Mouse (Mus musculus) mesoderm, embryonic 11.5 days (tissue): Measurements from ENCODE around the gene 0610012G03Rik.

Experiments
- DNase-seq: peaks from one replicate; pipeline ENCODE4 v3.0.0-alpha.2; 2012; ENCODE audit warnings: low read depth, low spot score

Gene 0610012G03Rik

DNA sequence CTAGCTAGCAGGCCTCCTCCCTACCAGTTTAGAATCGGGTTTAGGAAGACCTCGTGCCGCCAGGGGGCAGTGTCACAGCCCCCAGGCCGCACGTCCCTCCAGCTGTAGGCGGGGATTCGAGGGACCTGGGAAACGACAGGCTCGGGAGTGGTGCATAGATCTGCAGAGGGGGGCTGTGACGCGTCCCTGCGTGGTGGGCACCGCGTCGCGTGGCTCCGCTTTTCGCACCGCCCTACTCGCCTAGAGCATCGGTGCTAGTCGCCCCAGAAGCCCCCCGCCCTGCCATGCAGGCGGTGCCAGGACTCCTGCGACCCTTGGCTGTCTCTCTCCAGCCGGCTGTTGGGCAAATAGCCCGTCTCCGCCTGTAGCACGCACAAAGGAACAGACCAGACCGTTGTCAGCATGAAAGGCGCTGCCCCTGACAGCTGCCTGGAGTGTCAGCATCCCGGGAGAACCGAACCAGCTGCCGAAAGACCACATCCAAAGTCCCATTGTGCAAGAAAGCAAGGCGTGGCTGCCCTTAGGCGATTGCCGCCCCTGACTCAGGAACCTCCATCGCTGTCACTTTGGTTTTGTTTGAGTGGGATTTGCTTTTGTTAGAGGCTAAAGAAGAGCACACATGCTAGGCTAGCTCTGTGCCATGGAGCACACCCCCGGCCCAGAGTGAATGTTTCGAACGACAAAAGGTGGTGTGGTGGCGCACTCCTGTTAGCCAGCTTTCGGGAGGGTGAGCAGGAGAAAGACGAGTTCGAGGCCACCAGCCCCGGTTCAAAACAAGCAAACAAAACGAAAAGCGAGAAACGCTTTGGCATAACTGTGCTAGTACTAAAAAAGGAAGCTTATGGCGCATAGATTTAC, 15.2 kb downstream of the 0610012G03Rik start:
- peak; percentile 96 for DNase-seq

DNA sequence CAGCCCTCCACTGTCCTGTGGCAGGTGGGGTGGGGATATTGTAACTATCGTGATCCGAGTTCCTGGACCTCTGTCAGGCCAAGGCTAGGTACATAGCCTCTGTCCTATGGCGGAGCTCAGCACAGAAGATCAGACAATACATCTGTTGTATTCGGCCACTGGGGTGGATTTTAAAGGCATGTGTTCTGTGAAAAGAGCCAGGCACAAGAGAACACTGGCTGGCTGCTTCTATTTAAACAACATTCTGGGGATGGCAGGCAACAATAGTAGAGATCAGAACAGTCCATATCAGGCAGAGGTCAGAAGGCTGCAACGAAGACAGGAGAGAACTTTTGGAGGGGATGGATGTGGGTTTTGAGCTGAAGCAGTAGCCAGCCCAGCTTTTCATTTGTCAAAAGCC, 16.0 kb downstream of the 0610012G03Rik start:
- peak; percentile 26 for DNase-seq

DNA sequence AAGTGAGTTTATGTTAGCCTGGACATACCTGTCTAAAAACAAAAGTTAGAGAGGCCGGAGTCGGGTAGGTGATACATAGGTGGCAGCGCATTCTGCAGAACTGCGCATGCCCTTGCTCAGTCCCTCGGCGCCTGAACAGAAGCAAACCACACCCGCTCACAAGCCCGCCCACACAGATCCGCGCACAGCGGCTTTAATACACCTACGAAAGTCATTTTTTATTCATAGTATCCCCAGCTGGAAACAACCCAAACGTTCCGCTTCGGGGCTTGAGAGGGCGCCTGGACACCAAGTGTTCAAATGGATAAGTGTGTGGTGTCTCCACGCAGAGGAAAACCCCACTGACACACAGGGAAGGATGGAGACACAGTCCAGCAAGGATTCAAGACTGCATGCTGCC, 17.0 kb downstream of the 0610012G03Rik start:
- no peak for DNase-seq

DNA sequence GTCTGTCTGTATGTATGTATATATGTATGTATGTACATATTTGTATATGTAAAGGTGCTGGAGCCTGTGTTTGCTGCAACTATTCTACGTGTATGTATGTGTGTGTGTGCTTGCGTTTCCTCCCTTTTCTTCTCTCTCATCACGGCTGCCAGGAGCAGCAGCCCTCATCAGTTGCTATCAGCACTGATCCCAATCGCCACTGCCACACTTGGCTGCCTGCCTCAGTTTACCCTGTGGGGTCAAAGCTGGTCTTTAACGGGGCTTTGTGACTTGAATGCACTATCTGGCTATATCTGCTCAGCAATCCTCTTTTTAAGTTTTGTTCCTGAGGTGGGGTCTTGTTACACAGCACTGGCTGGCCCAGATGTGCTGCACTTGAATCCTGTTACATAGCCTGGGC, 20.9 kb downstream of the 0610012G03Rik start:
- no peak for DNase-seq

DNA sequence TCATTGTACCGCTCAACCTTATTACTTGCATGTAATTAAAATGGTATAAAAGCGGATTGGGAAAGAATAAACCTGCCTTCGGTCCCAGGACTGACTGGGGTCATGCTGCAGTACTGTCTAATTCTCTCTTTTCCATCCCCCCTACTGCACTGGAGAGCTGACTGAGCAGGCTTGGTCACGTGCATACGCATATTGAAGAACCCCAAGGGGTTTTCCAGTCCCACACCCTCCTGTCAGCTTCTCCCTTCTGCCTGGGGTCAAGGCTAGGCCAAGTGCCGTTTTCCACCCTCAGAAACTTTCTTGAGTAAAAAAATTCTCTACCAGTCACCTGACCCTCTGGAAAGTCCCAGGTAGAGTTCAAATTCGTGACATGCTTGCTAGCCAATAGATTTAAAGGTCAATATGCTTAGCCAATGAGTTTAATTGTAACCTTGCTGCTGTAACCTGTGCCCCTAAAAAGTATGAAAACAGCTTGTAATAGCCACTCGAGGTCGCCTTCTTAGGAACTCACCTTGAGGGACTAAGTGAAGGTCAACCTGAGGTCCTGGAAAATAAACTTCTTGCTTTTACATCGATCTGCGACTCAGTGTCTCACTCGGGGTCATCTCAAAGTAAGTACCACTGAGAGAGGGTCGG, 21.6 kb downstream of the 0610012G03Rik start:
- no peak for DNase-seq

DNA sequence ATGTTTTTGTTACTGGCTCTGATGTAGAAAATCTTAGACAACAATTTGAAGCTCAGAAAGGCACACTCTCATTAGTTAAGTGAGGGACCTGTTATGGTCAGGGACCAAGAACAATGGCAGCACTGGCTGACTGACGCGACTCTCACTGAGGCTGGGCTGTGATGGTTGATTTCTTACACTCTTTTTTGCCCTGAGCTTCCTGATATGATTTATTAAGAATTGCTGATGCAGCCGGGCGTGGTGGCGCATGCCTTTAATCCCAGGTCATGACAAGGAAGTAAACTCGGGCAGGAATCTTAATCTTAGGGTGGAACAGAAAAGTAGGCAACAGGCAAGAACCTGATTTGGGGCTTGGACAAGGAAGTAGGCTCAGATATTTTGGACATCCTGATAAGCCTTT, 22.2 kb downstream of the 0610012G03Rik start:
- no peak for DNase-seq

DNA sequence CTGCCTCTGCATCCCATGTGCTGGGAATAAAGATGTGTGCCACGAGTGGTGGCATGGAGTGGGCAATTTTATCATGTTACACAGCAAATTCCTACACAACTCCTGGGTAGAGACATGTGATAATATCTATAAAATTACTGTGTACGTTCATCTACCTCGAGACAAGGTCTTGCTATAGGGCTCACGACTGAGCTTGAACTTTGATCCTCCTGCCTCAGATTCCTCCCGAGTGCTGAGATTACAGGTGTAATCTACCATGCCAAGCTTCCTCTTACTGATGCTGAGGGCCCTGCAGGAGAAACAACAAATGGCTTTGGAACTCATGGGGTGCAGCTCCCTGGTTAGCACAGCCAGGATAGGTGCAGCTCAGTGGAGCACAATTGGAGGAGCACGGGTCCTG, 23.9 kb downstream of the 0610012G03Rik start:
- no peak for DNase-seq

DNA sequence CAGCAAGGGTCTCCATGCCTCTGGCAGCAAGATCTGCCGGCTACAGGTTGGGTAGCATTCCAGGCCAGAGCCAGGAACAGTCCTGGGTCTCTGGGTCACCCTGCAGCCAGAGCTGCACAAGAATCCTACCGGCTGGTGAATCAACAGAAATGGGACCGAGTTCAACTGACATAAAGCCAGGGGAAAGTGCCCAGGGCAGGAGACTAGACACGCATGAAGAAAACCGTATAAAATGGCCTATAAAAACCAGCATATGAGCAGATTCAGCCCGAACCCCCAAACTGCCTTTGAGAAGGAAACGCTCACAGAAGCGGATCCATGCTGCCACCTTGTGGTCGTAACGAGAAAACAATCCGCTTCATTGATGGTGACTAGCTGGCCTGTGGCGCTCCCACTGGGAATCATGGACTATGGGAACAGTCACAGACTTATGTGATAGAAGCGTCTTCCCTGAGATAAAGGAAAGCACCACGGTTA, 30.0 kb downstream of the 0610012G03Rik start:
- DNase-seq: peak; percentile 91

DNA sequence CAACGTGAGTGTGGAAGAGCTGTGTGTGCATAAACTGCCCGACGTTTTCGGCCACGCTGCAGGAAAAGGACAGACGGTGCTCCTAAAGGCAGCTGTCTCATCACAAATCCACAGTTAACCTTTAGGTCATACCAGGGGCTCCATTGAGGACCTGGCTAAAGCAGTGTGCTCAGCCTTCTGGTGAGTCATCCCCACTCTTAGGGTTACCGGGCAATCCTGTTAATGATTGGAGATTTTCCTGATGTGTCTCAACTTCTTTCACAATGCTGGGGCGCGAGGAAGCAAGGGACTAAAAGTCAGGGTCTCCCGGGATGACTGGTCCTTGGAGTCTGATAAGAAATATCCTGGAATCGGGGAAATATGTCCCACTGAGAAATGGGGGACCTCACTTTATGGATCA, 30.5 kb downstream of the 0610012G03Rik start:
- no peak for DNase-seq

DNA sequence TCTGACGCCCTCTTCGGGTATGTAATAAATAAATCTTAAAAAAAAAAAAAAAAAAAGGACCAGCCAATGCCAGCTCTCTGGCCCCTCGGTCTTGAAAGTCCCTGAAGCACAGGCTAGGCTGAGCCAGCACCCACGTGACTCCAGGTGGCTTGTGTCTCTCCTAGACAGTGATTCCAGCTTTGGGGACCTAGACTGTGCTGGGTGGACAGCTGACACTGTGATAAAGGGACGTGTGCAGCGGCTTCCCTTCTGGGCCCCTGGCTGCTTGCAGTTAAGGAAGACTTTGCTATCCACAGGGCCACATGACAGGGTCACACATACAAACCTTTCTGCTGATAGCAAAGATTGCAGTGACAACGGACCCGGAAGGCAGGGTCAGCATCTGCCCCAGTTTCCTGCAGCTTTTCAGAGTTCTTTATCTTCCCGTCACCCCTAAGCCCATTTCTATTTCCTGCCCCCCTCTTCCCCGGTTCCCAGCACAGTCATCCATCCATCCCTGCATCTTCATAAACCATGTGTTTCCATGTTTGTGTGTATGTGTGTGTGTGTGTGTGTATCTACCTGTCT, 37.9 kb downstream of the 0610012G03Rik start:
- no peak for DNase-seq

DNA sequence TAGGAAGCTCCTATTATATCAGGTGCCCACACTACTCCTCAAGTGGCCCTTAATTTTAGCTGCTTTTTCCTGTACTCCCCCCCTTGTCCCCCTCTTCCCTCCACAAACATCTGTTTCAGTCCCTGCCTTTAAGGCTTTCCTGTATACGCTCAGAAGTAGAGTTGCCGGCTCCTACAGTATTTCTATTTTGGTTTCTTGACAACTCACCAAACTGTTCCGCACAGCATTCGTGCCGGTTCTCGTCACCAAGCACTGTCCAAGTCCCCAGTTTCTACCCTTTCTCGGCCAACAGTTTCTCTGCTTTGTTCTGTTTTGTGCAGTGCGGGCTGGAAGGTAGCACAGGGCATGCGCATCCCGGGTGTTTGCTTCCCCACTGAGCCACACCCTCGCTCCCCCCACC, 39.3 kb downstream of the 0610012G03Rik start:
- no peak for DNase-seq

DNA sequence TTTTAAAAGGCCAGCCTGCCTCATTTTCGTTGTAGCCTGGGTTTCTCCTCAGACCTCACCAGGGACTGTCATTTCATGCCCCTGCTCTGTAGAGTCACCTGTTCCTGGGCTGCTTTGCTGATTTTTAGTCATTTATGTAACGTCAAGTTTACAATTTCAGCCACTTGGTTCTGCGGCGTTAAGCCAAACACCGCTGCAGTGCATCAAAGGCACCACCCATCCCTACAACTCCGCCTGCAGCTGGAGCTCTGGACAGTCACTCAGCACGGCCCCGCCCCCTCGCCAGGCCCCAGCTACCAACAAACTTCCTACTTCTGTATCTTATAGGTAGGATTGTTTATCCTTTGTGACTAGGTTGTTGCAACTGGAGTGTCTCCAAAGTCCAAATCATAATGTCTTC, 41.4 kb downstream of the 0610012G03Rik start:
- DNase-seq: no peak

DNA sequence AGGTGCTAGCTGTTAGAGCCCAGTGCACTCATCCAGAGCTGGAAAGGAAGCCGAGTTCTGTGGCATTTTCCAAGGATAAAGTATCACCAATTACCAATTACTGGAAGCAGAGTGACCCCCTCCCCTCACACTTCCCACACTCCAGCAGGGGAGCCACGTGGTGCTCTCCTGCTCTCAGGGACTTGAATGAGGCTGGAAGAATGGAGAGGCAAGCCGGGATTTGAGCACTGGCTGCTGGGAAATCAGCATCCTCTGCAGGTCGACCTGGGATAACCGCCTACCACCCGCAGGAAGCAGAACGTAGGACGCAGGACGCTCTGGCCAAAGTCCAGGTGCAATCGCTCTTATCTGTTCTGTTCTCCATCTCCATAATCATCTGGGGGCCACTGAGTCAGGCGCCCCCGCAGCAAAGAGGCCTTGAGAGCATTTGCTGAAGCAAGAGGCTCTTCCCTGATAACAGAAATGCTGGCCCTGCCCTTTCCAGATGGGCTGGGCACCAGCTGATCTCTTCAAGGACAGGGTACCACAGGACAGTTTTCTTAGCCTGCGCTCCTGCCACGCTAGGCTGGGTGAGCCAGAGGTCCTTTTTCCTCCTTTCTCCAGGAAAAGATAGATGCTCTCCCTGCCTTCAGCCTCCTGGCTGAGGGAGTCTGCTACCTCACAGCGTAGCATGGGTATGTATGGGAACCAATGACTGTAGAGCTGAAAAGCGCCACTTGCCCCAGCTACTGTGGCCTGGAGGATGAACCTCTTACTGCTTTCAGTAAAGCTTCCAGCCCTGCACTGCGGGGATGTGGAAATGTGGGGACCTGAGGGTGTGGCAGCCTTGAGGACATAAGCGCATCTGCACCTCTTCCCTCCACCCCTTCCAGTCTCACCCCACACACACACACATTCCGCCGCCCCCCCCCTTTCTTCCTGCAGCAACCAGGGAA, 42.1 kb downstream of the 0610012G03Rik start:
- DNase-seq: no peak

DNA sequence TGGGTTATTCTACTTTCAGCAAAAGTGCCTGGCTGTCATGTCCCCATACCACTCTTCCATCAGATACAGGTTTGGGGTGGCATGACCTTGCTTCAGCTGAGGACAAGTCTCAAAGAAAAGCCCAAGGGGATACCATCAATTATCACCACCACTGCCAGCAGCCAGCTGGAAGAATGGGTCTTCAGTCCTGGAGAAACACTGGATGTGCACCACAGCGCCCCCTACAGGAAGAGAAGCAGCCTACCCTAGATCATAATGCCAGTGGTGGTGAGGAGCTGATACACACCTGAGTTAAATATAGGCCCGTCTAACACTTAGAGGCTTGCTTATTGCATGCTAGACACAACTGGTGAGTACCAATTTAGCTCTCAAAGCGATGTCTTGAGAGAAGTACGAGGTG, 43.0 kb downstream of the 0610012G03Rik start:
- DNase-seq: no peak

DNA sequence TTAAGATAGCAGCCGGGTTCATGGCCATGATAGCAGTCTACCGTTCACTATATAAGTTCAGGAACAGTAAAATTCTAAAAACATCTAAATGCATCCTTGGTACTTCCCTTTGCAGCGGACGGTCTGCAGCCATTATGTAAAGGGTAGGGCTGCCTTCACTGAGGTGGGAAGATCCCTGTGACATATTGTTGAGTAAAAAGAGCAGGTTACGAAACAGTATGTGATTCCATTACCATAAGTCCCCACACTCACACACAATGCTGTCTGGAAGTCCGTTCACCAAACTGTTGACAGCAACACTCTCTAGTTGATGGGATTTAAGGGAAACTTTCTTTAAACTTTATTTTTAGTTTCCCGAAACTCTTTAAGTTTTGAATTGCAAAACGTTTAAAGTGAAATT, 45.1 kb downstream of the 0610012G03Rik start:
- no peak for DNase-seq

DNA sequence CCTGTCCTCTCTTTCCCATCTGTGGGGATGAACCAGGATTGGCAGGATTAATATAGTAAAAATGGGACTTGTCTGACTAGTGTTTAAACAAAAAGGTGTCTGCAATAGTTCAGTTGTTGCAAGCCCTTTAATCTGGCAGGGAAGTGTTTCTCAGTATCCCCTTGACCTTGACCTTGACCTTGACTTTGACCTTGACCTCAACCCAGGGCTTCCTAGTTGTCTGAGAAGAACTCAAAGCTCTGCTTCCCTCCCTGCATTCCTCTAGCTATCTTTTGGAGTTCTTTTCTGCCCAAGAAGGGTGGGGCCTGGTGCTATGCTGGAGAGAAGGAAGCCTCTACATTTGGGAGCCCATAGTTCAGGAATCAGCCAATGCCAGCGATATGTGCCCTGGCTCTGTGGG, 46.4 kb downstream of the 0610012G03Rik start:
- no peak for DNase-seq

DNA sequence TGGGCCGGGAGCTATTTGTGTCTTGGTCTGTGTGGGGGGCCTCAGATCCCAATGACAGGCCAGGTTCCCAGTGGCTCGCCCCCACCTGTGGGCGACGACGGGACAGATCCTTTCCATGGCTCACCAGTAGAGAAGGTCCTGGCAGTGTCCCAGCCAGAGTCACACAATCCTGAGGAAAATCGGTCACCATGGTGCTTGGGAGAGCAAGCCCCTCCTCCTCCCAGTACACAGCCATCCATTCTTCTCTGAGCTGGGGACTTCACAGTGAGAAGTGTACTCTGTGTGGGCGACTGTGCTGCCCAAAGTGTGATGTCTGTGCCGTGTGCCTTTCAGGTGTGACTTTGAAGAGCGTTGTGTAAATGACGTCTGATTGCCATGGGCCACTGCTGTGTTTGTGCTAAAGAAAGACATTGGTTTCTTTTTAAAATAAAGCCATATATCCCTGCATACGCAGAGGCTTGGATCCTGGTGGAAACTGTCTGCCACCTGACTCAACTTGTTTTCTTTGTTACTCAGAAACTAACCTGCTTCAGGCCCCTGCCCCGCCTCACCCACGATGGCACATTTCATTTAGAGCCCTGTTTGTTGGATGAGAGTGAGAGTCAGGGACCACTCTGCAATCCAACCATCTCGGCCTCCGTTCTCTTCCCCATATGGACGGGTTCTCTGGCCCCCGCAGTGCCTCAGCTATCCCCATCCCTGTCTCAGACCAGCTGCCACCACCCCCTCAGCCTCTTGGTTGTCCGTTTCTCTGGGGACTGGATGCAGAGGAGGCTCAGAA, 49.6 kb downstream of the 0610012G03Rik start:
- no peak for DNase-seq
